Mouse (Mus musculus) retina, embryonic 14.5 days (tissue): ENCODE measurements around the gene BC024978.

Experiments used
- DNase-seq: peaks from one replicate; pipeline ENCODE4 v3.0.0-alpha.2; 2015; ENCODE audit warnings: low spot score

The BC024978 gene

GRCm38 (mm10) chr7:27259271-27259721 lies 63.7 kb downstream of the BC024978 start:
- peak; percentile 49 for DNase-seq

GRCm38 (mm10) chr7:27259771-27260170 lies 64.2 kb downstream of the BC024978 start:
- peak; percentile 20 for DNase-seq
